Mouse (Mus musculus) hindbrain, embryonic 11.5 days (tissue): Measurements from ENCODE around the gene Scn7a. TPM values are rescaled to one million over a fixed set of nuclear protein-coding genes. Genes with fewer than 3 reads are reported as not detected.

ENCODE experiments used
- ATAC-seq: fragments of 200-750 bp; cut with Nextera tagmentation; 2 replicates; pipeline ENCODE4 v1.8.0; 2017; ENCODE audit warnings: mild to moderate bottlenecking, moderate TSS enrichment, moderate library complexity; ENCODE audit not compliant: low FRiP score
- DNase-seq: peaks from one replicate; pipeline ENCODE4 v3.0.0-alpha.2; 2015; ENCODE audit warnings: low spot score
- H3K27ac ChIP-seq: fragments of 300-500 bp; sonication (generic); 2 replicates; pipeline ENCODE4 v1.5.1; 2014; ENCODE audit warnings: mild to moderate bottlenecking, low read depth, low read length
- H3K27me3 ChIP-seq: fragments of 300-500 bp; sonication (generic); 2 replicates; pipeline ENCODE4 v1.6.1; 2014; ENCODE audit warnings: mild to moderate bottlenecking, low read length, moderate library complexity, mixed read lengths; ENCODE audit not compliant: control insufficient read depth, insufficient read depth
- H3K36me3 ChIP-seq: fragments of 300-500 bp; sonication (generic); 2 replicates; pipeline ENCODE4 v1.6.1; 2014; ENCODE audit warnings: mild to moderate bottlenecking, low read length, moderate library complexity, mixed read lengths; ENCODE audit not compliant: control insufficient read depth, insufficient read depth
- H3K4me1 ChIP-seq: fragments of 300-500 bp; sonication (generic); replicated peaks from 2 replicates; pipeline ENCODE4 v1.6.1; 2014; ENCODE audit warnings: low read length, mixed read lengths; ENCODE audit not compliant: control insufficient read depth, insufficient read depth
- H3K4me2 ChIP-seq: fragments of 300-500 bp; sonication (generic); replicated peaks from 2 replicates; pipeline ENCODE4 v1.6.1; 2014; ENCODE audit warnings: mild to moderate bottlenecking, low read depth, low read length
- H3K4me3 ChIP-seq: fragments of 300-500 bp; sonication (generic); 2 replicates; pipeline ENCODE4 v1.5.1; 2014; ENCODE audit warnings: low read depth, low read length
- H3K9ac ChIP-seq: fragments of 300-500 bp; sonication (generic); 2 replicates; pipeline ENCODE4 v1.6.1; 2014; ENCODE audit warnings: low read depth, low read length
- H3K9me3 ChIP-seq: fragments of 300-500 bp; sonication (generic); 2 replicates; pipeline ENCODE4 v1.6.1; 2016; ENCODE audit warnings: low read length; ENCODE audit not compliant: control insufficient read depth
- WGBS: fragments of 180-500 bp; shearing (Covaris S2); extraction: QIAGEN DNeasy Blood & Tissue Kit; methylation state at CpG from one replicate; pipeline ENCODE4 v1.1.7; 2014; 5-methylcytosine and 5-hydroxymethylcytosine counted together
- polyA plus RNA-seq: library from polyadenylated mRNA; unstranded; fragments of >200 nt; fragmentation: Nextera tagmentation; extraction: Ambion mirVana; gene quantifications from 2 replicates; pipeline ENCODE4 v1.2.1, GENCODE M21; 2014

The Scn7a gene
- polyA plus RNA-seq, 1 experiment from 2014 or later, result 0.73 TPM

GRCm38 (mm10) chr2:66762905-66763304 is 21.8 kb downstream of the Scn7a start:
- Histone ChIP-seq H3K9me3 (no peaks in the 10 kb centered on the region), H3K4me1 (no peaks in the 10 kb centered on the region), H3K9ac (no peak overlapping the region), H3K27ac (no peak overlapping the region), H3K4me2 (no peak overlapping the region), H3K4me3 (no peak overlapping the region), H3K36me3 (no peaks in the 10 kb centered on the region), H3K27me3 (no peaks in the 10 kb centered on the region)
- DNase-seq (peak; percentile 13), ATAC-seq (no peak)

DNA sequence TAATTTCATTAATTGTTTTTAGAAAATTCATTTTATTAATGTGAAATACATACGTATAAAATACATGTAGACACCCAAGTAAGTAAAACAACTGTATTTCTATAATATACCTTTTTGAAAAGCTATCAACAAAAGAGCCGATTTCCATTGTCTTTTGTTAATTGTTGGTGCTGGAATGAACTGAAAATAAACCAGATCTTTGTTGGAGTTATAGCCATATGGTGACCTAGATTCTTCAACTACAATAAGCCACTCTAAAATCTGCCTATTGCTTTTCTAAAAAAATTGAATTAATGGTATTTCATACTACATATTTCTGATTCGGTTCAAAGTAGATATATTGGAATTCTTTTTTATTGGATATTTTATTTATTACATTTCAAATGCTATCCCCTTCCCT is 56.7 kb downstream of the Scn7a start:
- DNase-seq (no peak), ATAC-seq (no peak)
- Histone ChIP-seq H3K4me1 (no peaks in the 10 kb centered on the region), H3K9ac (no peak overlapping the region), H3K9me3 (no peaks in the 10 kb centered on the region), H3K27me3 (no peaks in the 10 kb centered on the region), H3K36me3 (no peaks in the 10 kb centered on the region), H3K4me2 (no peak overlapping the region), H3K4me3 (no peak overlapping the region), H3K27ac (no peak overlapping the region)
- WGBS, result 90% methylated on average over 3 of the region's 3 CpGs

DNA sequence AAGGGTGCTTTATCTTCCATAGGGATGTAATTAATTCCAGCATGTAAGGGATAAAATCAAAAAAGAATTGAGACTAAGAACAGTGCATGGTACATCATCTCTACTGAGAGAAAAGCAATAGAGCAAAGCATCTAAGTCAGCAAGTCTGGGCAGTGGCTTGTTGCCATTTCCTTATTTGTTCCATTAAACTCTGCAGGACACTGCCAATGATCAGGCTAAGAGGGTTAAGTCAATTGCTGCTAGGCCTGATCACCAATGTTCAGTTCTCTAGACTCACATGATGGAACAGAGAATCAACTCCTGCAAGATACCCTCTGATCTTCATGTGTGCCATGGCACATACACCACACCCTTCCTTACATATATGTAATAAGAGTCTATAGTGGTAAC is 57.1 kb downstream of the Scn7a start:
- ATAC-seq, result no peak
- no peaks in the 10 kb centered on the region for H3K4me1 ChIP-seq
- no peak overlapping the region for H3K27ac ChIP-seq
- H3K4me2 ChIP-seq, result no peak overlapping the region
- H3K36me3 ChIP-seq, result no peaks in the 10 kb centered on the region
- no peak for DNase-seq
- no peak overlapping the region for H3K4me3 ChIP-seq
- no peaks in the 10 kb centered on the region for H3K27me3 ChIP-seq
- H3K9me3 ChIP-seq, result no peaks in the 10 kb centered on the region
- H3K9ac ChIP-seq, result no peak overlapping the region

GRCm38 (mm10) chr2:66726878-66727584 is 57.7 kb downstream of the Scn7a start:
- H3K36me3 ChIP-seq, result no peaks in the 10 kb centered on the region
- H3K4me2 ChIP-seq, result no peak overlapping the region
- DNase-seq (no peak), ATAC-seq (no peak)
- H3K4me1 ChIP-seq, result no peaks in the 10 kb centered on the region
- no peaks in the 10 kb centered on the region for H3K27me3 ChIP-seq
- no peaks in the 10 kb centered on the region for H3K9me3 ChIP-seq
- H3K27ac ChIP-seq, result no peak overlapping the region
- no peak overlapping the region for H3K9ac ChIP-seq
- WGBS, result 70% methylated on average over 2 of the region's 2 CpGs
- no peak overlapping the region for H3K4me3 ChIP-seq

- Histone ChIP-seq H3K27ac (no peak overlapping the region), H3K4me3 (no peak overlapping the region), H3K4me2 (no peak overlapping the region), H3K36me3 (no peaks in the 10 kb centered on the region), H3K9ac (no peak overlapping the region), H3K4me1 (no peaks in the 10 kb centered on the region), H3K9me3 (no peaks in the 10 kb centered on the region), H3K27me3 (no peaks in the 10 kb centered on the region)
- ATAC-seq, result no peak
- DNase-seq, result no peak
- WGBS, result 94% methylated on average over 2 of the region's 2 CpGs
These were observed 72.6 kb downstream of the Scn7a start for GRCm38 (mm10) chr2:66712071-66712470.

- Histone ChIP-seq H3K4me3 (no peak overlapping the region), H3K27me3 (no peaks in the 10 kb centered on the region), H3K9me3 (no peaks in the 10 kb centered on the region), H3K27ac (no peak overlapping the region), H3K4me2 (no peak overlapping the region), H3K4me1 (no peaks in the 10 kb centered on the region), H3K36me3 (no peaks in the 10 kb centered on the region), H3K9ac (no peak overlapping the region)
- no peak for ATAC-seq
- no peak for DNase-seq
- WGBS, result 90% methylated on average over 2 of the region's 2 CpGs
These were observed 92.4 kb downstream of the Scn7a start for GRCm38 (mm10) chr2:66692300-66692699.

GRCm38 (mm10) chr2:66661988-66662387 is 122.7 kb downstream of the Scn7a start:
- no peak overlapping the region for H3K4me2 ChIP-seq
- no peak for DNase-seq
- WGBS, result 69% methylated on average over 1 of the region's 1 CpGs
- no peaks in the 10 kb centered on the region for H3K9me3 ChIP-seq
- H3K9ac ChIP-seq, result no peak overlapping the region
- no peaks in the 10 kb centered on the region for H3K4me1 ChIP-seq
- no peak overlapping the region for H3K4me3 ChIP-seq
- no peak overlapping the region for H3K27ac ChIP-seq
- ATAC-seq, result no peak
- no peaks in the 10 kb centered on the region for H3K27me3 ChIP-seq
- no peaks in the 10 kb centered on the region for H3K36me3 ChIP-seq

- WGBS, result 85% methylated on average over 3 of the region's 3 CpGs
- DNase-seq (no peak), ATAC-seq (0 out of 2 replicates have a peak, but pooled peaks have one; percentile 30)
- Histone ChIP-seq H3K4me2 (no peak overlapping the region), H3K9me3 (no peaks in the 10 kb centered on the region), H3K4me3 (no peak overlapping the region), H3K4me1 (no peaks in the 10 kb centered on the region), H3K27ac (no peak overlapping the region), H3K36me3 (no peaks in the 10 kb centered on the region), H3K9ac (no peak overlapping the region), H3K27me3 (no peaks in the 10 kb centered on the region)
These were observed 128.3 kb downstream of the Scn7a start for GRCm38 (mm10) chr2:66656430-66656829.

DNA sequence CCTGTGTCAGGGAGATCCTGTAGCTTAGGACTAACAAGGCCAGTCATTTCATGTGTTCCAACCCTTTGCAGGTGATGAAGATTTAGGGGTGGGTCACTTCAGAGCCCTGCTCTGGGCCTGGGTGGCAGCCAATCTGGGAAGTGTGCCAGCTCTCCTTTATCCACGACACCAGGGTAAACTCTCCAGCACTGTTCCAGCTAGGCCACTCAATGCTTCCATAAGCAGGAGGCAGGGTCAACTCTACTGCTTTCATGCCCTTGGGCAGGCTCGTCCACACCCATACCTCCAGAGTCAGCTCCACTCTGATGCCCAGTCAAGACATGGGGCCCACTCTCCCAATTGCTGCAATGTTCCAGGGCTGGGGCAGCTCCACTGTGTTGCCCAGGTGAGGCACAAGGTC is 129.3 kb downstream of the Scn7a start:
- H3K4me1 ChIP-seq, result no peaks in the 10 kb centered on the region
- no peaks in the 10 kb centered on the region for H3K27me3 ChIP-seq
- H3K9ac ChIP-seq, result no peak overlapping the region
- no peak overlapping the region for H3K27ac ChIP-seq
- no peaks in the 10 kb centered on the region for H3K36me3 ChIP-seq
- no peaks in the 10 kb centered on the region for H3K9me3 ChIP-seq
- no peak overlapping the region for H3K4me3 ChIP-seq
- 92% methylated on average over 2 of the region's 2 CpGs for WGBS
- no peak for DNase-seq
- 0 out of 2 replicates have a peak, but pooled peaks have one; percentile 22 for ATAC-seq
- no peak overlapping the region for H3K4me2 ChIP-seq
